Mouse (Mus musculus) embryonic facial prominence, embryonic 15.5 days (tissue): Measurements from ENCODE around the gene Mapkapk3. TPM values are rescaled to one million over a fixed set of nuclear protein-coding genes. Genes with fewer than 3 reads are reported as not detected.

ENCODE experiments used
- ATAC-seq: fragments of 200-750 bp; cut with Nextera tagmentation; 2 replicates; pipeline ENCODE4 v1.8.0; 2017; ENCODE audit warnings: low read depth, moderate TSS enrichment; ENCODE audit not compliant: insufficient number of reproducible peaks, low FRiP score, low TSS enrichment
- H3K27ac ChIP-seq: fragments of 300-500 bp; sonication (generic); replicated peaks from 2 replicates; pipeline ENCODE4 v1.5.1; 2015; ENCODE audit warnings: mild to moderate bottlenecking, inconsistent platforms
- H3K27me3 ChIP-seq: fragments of 300-500 bp; sonication (generic); 2 replicates; pipeline ENCODE4 v1.6.1; 2015; ENCODE audit warnings: inconsistent platforms
- H3K36me3 ChIP-seq: fragments of 300-500 bp; sonication (generic); 2 replicates; pipeline ENCODE4 v1.6.1; 2015; ENCODE audit warnings: mild to moderate bottlenecking, inconsistent platforms
- H3K4me1 ChIP-seq: fragments of 300-500 bp; sonication (generic); 2 replicates; pipeline ENCODE4 v1.6.1; 2015; ENCODE audit warnings: inconsistent platforms
- H3K4me2 ChIP-seq: fragments of 300-500 bp; sonication (generic); replicated peaks from 2 replicates; pipeline ENCODE4 v1.6.1; 2015; ENCODE audit warnings: mild to moderate bottlenecking, inconsistent platforms
- H3K4me3 ChIP-seq: fragments of 300-500 bp; sonication (generic); replicated peaks from 2 replicates; pipeline ENCODE4 v1.5.1; 2015; ENCODE audit warnings: mild to moderate bottlenecking, inconsistent platforms
- H3K9ac ChIP-seq: fragments of 300-500 bp; sonication (generic); 2 replicates; pipeline ENCODE4 v1.6.1; 2015; ENCODE audit warnings: inconsistent platforms
- H3K9me3 ChIP-seq: fragments of 300-500 bp; sonication (generic); replicated peaks from 2 replicates; pipeline ENCODE4 v1.6.1; 2016; ENCODE audit warnings: inconsistent platforms
- WGBS: fragments of 180-500 bp; shearing (Covaris S2); methylation state at CpG from one replicate; pipeline ENCODE4 v1.1.7; 2015; 5-methylcytosine and 5-hydroxymethylcytosine counted together
- polyA plus RNA-seq: library from polyadenylated mRNA; unstranded; fragments of >200 nt; fragmentation: Nextera tagmentation; extraction: Ambion mirVana; gene quantifications from 2 replicates; pipeline ENCODE4 v1.2.1, GENCODE M21; 2015

Mapkapk3 gene
- polyA plus RNA-seq, 1 experiment from 2014 or later, result 24.0 TPM

DNA sequence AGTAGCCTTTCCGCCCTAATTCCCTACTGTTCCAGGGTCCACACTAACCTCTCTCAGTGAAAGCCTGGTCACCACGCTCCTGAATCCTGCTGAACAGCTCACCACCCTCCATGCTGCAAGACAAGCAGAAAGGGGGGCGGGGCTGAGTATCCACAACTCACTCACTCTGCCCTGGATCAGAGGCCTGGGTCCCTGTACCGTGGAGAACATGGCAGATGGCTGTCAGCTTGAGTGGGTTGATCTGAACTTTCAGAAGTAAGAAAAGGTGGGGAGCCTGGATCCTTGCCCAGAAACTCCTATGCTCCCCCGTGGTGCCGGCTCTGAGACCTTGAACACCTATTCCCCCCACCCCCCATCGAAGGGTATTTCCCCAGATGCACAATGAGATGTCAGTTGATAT is 27.3 kb downstream of the Mapkapk3 start:
- Histone ChIP-seq H3K27ac (no peak overlapping the region), H3K4me3 (no peak overlapping the region), H3K4me1 (peaks cover 6% of the 10 kb centered on the region; the same call in 1 of the 2 replicates), H3K9ac (no peak overlapping the region), H3K36me3 (no peaks in the 10 kb centered on the region), H3K9me3 (no peaks in the 10 kb centered on the region), H3K27me3 (no peaks in the 10 kb centered on the region), H3K4me2 (no peak overlapping the region)
- WGBS, result 76% methylated on average over 7 of the region's 7 CpGs
- no peak for ATAC-seq

DNA sequence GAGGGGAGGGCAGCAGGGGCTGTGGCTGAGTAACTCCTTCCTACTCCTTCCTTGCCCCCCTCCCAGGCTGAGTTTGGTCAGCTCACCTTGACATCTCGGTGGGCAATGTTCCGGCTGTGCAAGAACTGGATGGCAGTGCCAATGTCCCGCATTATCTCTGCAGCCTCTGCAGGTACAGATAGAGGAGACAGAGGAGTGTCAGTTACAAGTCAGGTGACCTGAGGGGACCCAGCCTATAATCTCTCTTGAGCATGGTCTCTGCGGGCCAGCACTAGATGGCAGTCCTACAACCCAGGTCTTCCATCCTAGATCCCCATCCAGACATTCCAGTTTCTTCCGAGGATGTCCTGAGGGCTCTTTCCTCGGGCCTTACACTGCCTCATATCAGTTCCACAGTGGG is 27.9 kb downstream of the Mapkapk3 start:
- Histone ChIP-seq H3K9ac (no peak overlapping the region), H3K4me1 (peaks cover 6% of the 10 kb centered on the region; the same call in 1 of the 2 replicates), H3K27ac (no peak overlapping the region), H3K9me3 (no peaks in the 10 kb centered on the region), H3K36me3 (no peaks in the 10 kb centered on the region), H3K4me2 (no peak overlapping the region), H3K4me3 (no peak overlapping the region), H3K27me3 (no peaks in the 10 kb centered on the region)
- ATAC-seq, result no peak
- 77% methylated on average over 6 of the region's 6 CpGs for WGBS

DNA sequence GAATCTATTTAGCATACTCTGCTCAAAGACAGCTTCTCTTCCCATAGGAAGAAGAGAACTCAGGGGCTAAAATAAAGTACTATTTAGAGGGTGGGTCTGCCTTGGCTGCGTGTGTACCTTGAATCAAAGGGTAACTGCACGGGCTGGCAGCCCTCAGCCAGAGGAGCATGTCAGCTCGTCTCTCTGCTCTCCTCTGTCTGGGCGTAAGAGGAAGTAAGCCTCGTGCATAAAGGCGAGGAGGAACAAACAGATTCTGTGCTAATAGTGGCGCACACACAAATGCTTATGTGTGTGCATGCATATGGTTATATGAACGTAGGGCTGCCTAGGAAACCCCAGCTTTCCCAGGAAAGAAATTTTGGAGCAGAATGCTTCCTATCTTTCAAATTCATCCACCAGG is 28.8 kb downstream of the Mapkapk3 start:
- WGBS, result 58% methylated on average over 8 of the region's 8 CpGs
- H3K27ac ChIP-seq, result no peak overlapping the region
- H3K4me2 ChIP-seq, result no peak overlapping the region
- ATAC-seq, result no peak
- no peak overlapping the region for H3K4me3 ChIP-seq
- H3K9ac ChIP-seq, result no peak overlapping the region
- H3K36me3 ChIP-seq, result no peaks in the 10 kb centered on the region
- H3K9me3 ChIP-seq, result no peaks in the 10 kb centered on the region
- peaks cover 6% of the 10 kb centered on the region; the same call in 1 of the 2 replicates for H3K4me1 ChIP-seq
- no peaks in the 10 kb centered on the region for H3K27me3 ChIP-seq

DNA sequence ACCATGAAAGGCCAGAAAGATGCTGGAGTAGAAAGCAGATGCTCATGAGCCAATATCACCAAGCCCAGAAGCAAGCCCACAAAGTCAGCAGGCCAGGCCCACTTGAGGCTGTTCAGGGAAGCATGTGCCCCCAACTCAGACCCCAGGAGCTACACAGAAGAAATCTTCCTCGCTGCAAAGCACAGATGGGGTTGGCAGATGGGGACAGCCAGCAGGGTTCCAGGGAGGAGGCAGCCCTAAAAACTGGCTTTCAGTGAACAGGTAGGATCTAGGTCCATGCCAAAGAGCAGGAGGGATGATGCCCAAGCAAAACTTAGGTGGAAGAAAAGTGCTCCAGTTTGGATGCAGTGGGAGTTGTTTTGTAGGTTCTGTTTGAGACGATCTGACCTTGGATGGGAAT is 29.2 kb downstream of the Mapkapk3 start:
- no peak for ATAC-seq
- H3K27ac ChIP-seq, result no peak overlapping the region
- no peak overlapping the region for H3K4me2 ChIP-seq
- H3K9me3 ChIP-seq, result no peaks in the 10 kb centered on the region
- H3K4me3 ChIP-seq, result no peak overlapping the region
- H3K27me3 ChIP-seq, result no peaks in the 10 kb centered on the region
- H3K9ac ChIP-seq, result no peak overlapping the region
- peaks cover 4% of the 10 kb centered on the region; the same call in 1 of the 2 replicates for H3K4me1 ChIP-seq
- 59% methylated on average over 2 of the region's 2 CpGs for WGBS
- no peaks in the 10 kb centered on the region for H3K36me3 ChIP-seq

DNA sequence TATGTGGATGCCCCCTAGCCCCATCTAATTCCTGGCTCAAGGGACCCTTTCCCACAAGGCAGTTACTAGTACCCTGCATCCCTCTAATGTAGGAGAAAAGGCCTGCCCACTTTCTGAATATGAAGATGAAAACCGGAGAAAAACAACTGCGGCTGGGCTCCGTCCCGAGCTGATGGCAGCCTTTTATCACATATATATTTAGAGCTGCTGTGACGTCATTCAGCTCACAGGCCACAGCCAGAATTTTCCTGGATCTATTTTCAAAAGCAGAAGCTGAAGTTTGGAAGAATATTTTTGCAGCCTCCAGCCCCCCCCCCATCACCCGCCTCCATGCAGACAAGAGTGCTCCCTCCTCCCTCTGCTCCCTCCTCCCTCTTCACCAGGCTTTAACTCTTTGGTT is 30.1 kb downstream of the Mapkapk3 start:
- Histone ChIP-seq H3K4me1 (peaks cover 3% of the 10 kb centered on the region; the same call in 1 of the 2 replicates), H3K9me3 (no peaks in the 10 kb centered on the region), H3K4me2 (no peak overlapping the region), H3K9ac (no peak overlapping the region), H3K27ac (no peak overlapping the region), H3K4me3 (no peak overlapping the region), H3K27me3 (no peaks in the 10 kb centered on the region), H3K36me3 (no peaks in the 10 kb centered on the region)
- 40% methylated on average over 6 of the region's 6 CpGs for WGBS
- ATAC-seq, result no peak

DNA sequence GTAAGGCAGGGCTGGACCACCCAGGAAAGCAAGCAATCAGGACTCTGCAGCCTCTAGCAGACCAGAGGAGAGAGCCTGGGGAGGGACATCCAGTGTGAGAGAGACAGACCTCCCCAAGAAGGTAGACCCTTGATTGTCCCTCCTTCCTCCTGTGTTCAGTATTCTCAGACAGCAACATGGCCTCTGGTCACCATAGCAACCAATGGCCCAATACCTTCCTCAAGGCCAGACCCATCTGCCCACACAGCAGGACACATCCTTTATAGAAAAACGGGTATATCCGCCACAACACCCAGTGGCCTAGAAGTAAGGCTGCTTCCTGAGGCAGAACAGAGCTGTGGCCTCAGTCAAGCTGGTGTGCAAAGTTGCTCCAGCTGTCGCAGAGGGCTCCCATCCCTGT is 34.1 kb downstream of the Mapkapk3 start:
- no peaks in the 10 kb centered on the region for H3K36me3 ChIP-seq
- H3K27ac ChIP-seq, result no peak overlapping the region
- WGBS, result 62% methylated on average over 3 of the region's 3 CpGs
- H3K4me3 ChIP-seq, result no peak overlapping the region
- H3K4me2 ChIP-seq, result no peak overlapping the region
- H3K9me3 ChIP-seq, result no peaks in the 10 kb centered on the region
- H3K9ac ChIP-seq, result no peak overlapping the region
- peaks cover 6% of the 10 kb centered on the region; the same call in 1 of the 2 replicates for H3K4me1 ChIP-seq
- no peak for ATAC-seq
- H3K27me3 ChIP-seq, result no peaks in the 10 kb centered on the region

DNA sequence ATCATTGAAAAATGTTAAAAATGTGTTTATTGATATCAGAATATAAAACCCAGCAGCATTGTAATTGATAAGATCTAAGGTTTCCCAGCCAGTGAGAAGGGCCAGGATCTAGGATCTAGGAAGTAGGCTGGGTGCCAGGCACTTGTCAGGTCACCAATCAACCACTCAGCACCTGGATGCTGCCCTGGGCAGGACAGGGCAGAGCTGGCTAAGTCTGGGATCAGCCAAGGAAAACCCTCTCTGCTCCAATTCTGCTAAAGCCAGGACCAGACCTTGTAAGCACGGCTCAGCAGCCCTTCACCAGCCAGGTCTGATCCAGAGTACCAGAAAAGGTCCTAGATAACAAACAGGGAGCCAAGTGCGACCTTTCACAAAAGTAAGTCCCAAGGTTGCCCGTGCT is 34.8 kb downstream of the Mapkapk3 start:
- no peaks in the 10 kb centered on the region for H3K36me3 ChIP-seq
- no peaks in the 10 kb centered on the region for H3K9me3 ChIP-seq
- 88% methylated on average over 3 of the region's 3 CpGs for WGBS
- no peaks in the 10 kb centered on the region for H3K27me3 ChIP-seq
- H3K4me1 ChIP-seq, result peaks cover 6% of the 10 kb centered on the region; the same call in 1 of the 2 replicates
- no peak for ATAC-seq
- no peak overlapping the region for H3K4me3 ChIP-seq
- H3K27ac ChIP-seq, result no peak overlapping the region
- no peak overlapping the region for H3K9ac ChIP-seq
- no peak overlapping the region for H3K4me2 ChIP-seq

DNA sequence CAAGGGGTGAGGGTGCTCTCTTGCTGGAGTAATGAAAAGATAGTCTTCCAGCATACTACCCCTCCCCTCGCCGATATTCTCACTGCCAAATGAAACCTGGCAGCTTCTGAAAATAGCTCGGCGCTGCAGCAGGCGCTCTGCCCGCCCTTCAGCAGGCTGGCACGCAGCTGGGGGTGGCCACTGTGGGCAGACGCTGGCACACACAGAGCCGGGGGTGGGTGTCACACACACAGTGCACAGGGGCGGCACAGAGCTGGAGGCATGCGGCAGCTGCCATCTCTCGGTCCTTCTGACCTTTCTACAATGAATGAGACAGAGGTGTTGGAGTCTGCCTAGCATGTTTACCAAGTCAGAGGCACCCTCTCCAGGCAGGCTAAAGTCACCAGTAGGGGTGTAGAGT is 35.2 kb downstream of the Mapkapk3 start:
- 50% methylated on average over 12 of the region's 12 CpGs for WGBS
- Histone ChIP-seq H3K4me1 (0 out of 2 replicates have a peak, but pooled peaks cover 3% of the 10 kb centered on the region), H3K4me3 (no peak overlapping the region), H3K27ac (no peak overlapping the region), H3K4me2 (no peak overlapping the region), H3K27me3 (no peaks in the 10 kb centered on the region), H3K36me3 (no peaks in the 10 kb centered on the region), H3K9ac (no peak overlapping the region), H3K9me3 (no peaks in the 10 kb centered on the region)
- ATAC-seq, result no peak

DNA sequence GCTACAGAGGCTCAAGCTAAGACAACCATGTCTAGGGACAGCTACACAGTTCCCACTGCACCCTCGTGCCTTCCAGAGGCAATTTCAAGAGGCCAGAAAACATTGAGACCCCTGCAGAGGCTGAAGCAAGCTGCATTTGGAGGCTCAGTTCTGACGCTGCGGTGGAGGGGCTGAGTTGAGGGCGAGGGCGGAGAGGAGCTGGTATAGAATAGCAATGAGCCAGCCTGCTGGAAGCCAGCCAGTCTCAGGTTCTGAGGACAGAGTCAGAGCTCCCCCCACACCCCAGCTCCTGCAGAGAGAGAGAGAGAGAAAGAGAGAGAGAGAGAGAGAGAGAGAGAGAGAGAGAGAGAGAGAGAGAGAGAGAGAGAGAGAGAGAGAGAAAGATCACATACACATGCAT is 37.5 kb downstream of the Mapkapk3 start:
- WGBS, result 40% methylated on average over 5 of the region's 5 CpGs
- ATAC-seq, result no peak
- H3K4me2 ChIP-seq, result no peak overlapping the region
- no peak overlapping the region for H3K4me3 ChIP-seq
- no peaks in the 10 kb centered on the region for H3K36me3 ChIP-seq
- no peaks in the 10 kb centered on the region for H3K9me3 ChIP-seq
- H3K9ac ChIP-seq, result no peak overlapping the region
- no peaks in the 10 kb centered on the region for H3K27me3 ChIP-seq
- 0 out of 2 replicates have a peak, but pooled peaks cover 3% of the 10 kb centered on the region for H3K4me1 ChIP-seq
- no peak overlapping the region for H3K27ac ChIP-seq

DNA sequence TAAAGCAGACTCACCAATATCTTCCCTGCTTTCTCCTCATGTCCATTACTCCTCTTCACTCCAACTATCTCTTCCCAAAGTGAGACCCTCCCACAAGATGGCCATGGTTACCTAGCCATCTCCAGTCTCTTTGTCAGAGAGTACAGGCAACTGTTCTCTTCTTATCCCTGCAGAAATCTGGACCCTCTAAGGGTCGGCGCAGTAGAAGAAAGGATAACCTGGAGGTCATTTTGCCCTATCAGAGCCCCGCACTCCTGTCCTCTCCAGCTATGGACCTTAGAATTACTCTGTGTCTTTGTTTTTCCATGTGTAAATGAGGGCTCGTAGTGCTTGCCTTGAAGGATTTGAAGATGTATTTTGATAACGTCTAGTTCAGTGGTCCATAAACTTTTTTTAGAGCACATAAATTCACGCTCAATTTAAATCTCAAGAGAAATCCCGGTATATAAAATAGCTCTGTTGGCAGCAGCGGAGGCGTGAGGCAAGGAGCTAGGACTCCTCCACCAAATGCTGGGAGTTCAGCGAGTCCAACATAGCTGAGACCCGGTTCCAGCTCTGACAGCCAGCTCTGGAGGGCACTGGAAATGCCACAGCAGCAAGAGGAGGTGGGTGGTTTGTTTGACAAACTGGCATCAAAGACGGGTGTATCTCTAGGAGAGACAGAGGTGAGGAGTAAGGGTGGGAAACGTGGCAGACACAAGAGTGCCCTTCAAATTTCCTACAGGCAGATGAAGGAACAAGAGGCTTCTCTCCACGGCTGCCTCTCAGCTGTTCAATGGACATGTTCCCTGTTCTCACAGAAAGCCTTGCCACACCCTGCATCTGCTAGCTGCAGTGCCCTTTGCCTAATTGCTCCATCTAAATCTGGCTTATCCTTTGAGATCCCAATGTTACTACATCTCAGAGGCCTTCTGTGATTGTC is 39.0 kb downstream of the Mapkapk3 start:
- H3K4me1 ChIP-seq, result 0 out of 2 replicates have a peak, but pooled peaks cover 3% of the 10 kb centered on the region
- ATAC-seq, result no peak
- 74% methylated on average over 14 of the region's 14 CpGs for WGBS

DNA sequence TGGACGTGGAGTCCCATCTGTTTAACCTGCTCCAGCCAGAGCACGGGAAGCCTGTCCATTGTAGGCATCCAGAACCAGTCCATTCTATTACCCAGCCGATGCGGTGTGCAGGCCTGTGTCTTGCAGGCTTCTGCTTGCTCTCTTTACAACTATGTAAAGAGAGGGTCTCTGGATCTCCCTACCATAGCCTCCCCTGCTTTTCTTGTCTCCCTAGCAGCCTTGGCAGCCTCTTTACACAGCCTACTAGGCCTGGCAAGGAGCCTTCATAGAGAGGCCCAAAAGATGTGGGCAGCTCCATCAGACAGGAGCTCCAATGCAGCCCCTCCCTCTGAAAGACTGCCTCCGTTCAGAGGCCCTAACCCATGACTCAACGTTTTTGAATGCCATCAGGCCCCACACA is 40.5 kb downstream of the Mapkapk3 start:
- Histone ChIP-seq H3K4me1 (0 out of 2 replicates have a peak, but pooled peaks cover 3% of the 10 kb centered on the region), H3K27me3 (no peaks in the 10 kb centered on the region), H3K4me3 (no peak overlapping the region), H3K9ac (no peak overlapping the region), H3K4me2 (no peak overlapping the region), H3K9me3 (no peaks in the 10 kb centered on the region), H3K36me3 (no peaks in the 10 kb centered on the region), H3K27ac (no peak overlapping the region)
- 68% methylated on average over 6 of the region's 6 CpGs for whole genome bisulfite sequencing
- ATAC-seq, result no peak

More for the DNA sequence above, 39.0 kb downstream of the Mapkapk3 start:
- H3K4me2 ChIP-seq, result no peak overlapping the region
- H3K36me3 ChIP-seq, result no peaks in the 10 kb centered on the region
- H3K4me3 ChIP-seq, result no peak overlapping the region
- no peak overlapping the region for H3K27ac ChIP-seq
- H3K9me3 ChIP-seq, result no peaks in the 10 kb centered on the region
- H3K27me3 ChIP-seq, result no peaks in the 10 kb centered on the region
- no peak overlapping the region for H3K9ac ChIP-seq
